Mouse (Mus musculus) MEL (cell line): Measurements from ENCODE around the gene Sox5. TPM values are rescaled to one million over a fixed set of nuclear protein-coding genes. Genes with fewer than 3 reads are reported as not detected.

ENCODE experiments used
- DNase-seq: peaks from one replicate; pipeline ENCODE4 v3.0.0; 2011; ENCODE audit warnings: low read depth, low spot score
- H3K27ac ChIP-seq: 2 replicates; pipeline ENCODE4 v1.5.1; 2012; ENCODE audit warnings: low read depth, mild to moderate bottlenecking, control low read depth, low read length, moderate library complexity; ENCODE audit not compliant: control insufficient read depth
- H3K27me3 ChIP-seq, 2 experiments: fragments of 150-350 bp in 1 of 2; sonication (generic) in 1 of 2; 2 replicates each; pipeline ENCODE4 v1.6.1; 2012; ENCODE audit warnings: low read length in 2 of 2, mild to moderate bottlenecking in 2 of 2, improper control_type of control experiment in 1 of 2, moderate library complexity in 1 of 2; ENCODE audit not compliant: insufficient read depth in 2 of 2, control insufficient read depth in 1 of 2
- H3K36me3 ChIP-seq, 2 experiments: 2 replicates each; pipeline ENCODE4 v1.6.1; 2012 to 2014; ENCODE audit warnings: low read length in 2 of 2, improper control_type of control experiment in 1 of 2, inconsistent platforms in 1 of 2, mild to moderate bottlenecking in 1 of 2; ENCODE audit not compliant: insufficient read depth in 2 of 2, control insufficient read depth in 1 of 2
- H3K4me1 ChIP-seq, 2 experiments: fragments of 150-350 bp in 1 of 2; sonication (generic) in 1 of 2; 2 replicates each; pipeline ENCODE4 v1.6.1; 2012; ENCODE audit warnings: low read length in 2 of 2, improper control_type of control experiment in 1 of 2, mild to moderate bottlenecking in 1 of 2; ENCODE audit not compliant: insufficient read depth in 2 of 2, control insufficient read depth in 1 of 2
- H3K4me3 ChIP-seq, 2 experiments: fragments of 150-350 bp in 1 of 2; sonication (generic) in 1 of 2; 2 replicates each; pipeline ENCODE4 v1.5.1; 2012; ENCODE audit warnings: low read depth in 2 of 2, low read length in 2 of 2, mild to moderate bottlenecking in 2 of 2, moderate library complexity in 2 of 2, control low read depth in 1 of 2, improper control_type of control experiment in 1 of 2; ENCODE audit not compliant: control insufficient read depth in 1 of 2, insufficient read depth in 1 of 2
- H3K79me2 ChIP-seq: 2 replicates; pipeline ENCODE4 v1.6.1; 2012; ENCODE audit warnings: mild to moderate bottlenecking, low read length, moderate library complexity; ENCODE audit not compliant: control insufficient read depth, poor library complexity, insufficient read depth
- H3K9ac ChIP-seq: 2 replicates; pipeline ENCODE4 v1.6.1; 2012; ENCODE audit warnings: low read depth, mild to moderate bottlenecking, control low read depth, low read length, moderate library complexity; ENCODE audit not compliant: control insufficient read depth, poor library complexity, severe bottlenecking
- H3K9me3 ChIP-seq: fragments of 150-350 bp; sonication (generic); replicated peaks from 2 replicates; pipeline ENCODE4 v1.6.1; 2012; ENCODE audit warnings: mild to moderate bottlenecking, low read length, improper control_type of control experiment, moderate library complexity; ENCODE audit not compliant: insufficient read depth
- CHD1 ChIP-seq: IDR thresholded peaks from 2 replicates; pipeline ENCODE4 v1.6.1; 2012; ENCODE audit warnings: low read depth, mild to moderate bottlenecking, inconsistent platforms, low read length, improper control_type of control experiment
- CHD2 ChIP-seq: IDR thresholded peaks from 2 replicates; pipeline ENCODE4 v1.6.1; 2011; ENCODE audit warnings: low read length, improper control_type of control experiment
- CTCF ChIP-seq, 3 experiments: IDR thresholded peaks in 2 of 3; conservative IDR thresholded peaks in 1 of 3; 2 replicates each; pipeline ENCODE4 v1.5.1; 2011 to 2012; ENCODE audit warnings: low read length in 3 of 3, low read depth in 2 of 3, mild to moderate bottlenecking in 2 of 3, improper control_type of control experiment in 1 of 3, inconsistent platforms in 1 of 3, mixed read lengths in 1 of 3, moderate library complexity in 1 of 3; ENCODE audit not compliant: control insufficient read depth in 1 of 3, insufficient read depth in 1 of 3, poor library complexity in 1 of 3, severe bottlenecking in 1 of 3
- EP300 ChIP-seq, 2 experiments: IDR thresholded peaks; 2 replicates each; pipeline ENCODE4 v1.6.1; 2011; ENCODE audit warnings: improper control_type of control experiment in 2 of 2, low read length in 2 of 2, low read depth in 1 of 2, mild to moderate bottlenecking in 1 of 2
- HCFC1 ChIP-seq: IDR thresholded peaks from 2 replicates; pipeline ENCODE4 v1.6.1; 2012; ENCODE audit warnings: low read depth, mild to moderate bottlenecking, inconsistent platforms, low read length, improper control_type of control experiment, moderate library complexity
- MAFK ChIP-seq: IDR thresholded peaks from 2 replicates; pipeline ENCODE4 v1.6.1; 2011; ENCODE audit warnings: low read depth, mild to moderate bottlenecking, low read length, improper control_type of control experiment, borderline replicate concordance
- MAX ChIP-seq: IDR thresholded peaks from 2 replicates; pipeline ENCODE4 v1.6.1; 2011; ENCODE audit warnings: low read length, improper control_type of control experiment
- MEF2A ChIP-seq: IDR thresholded peaks from 2 replicates; pipeline ENCODE4 v1.6.1; 2014; ENCODE audit warnings: low read depth, mild to moderate bottlenecking, inconsistent platforms, low read length, improper control_type of control experiment; ENCODE audit not compliant: poor library complexity, insufficient replicate concordance, severe bottlenecking; ENCODE audit errors: extremely low read depth
- MXI1 ChIP-seq: IDR thresholded peaks from 2 replicates; pipeline ENCODE4 v1.6.1; 2011; ENCODE audit warnings: mild to moderate bottlenecking, low read depth, low read length, improper control_type of control experiment
- MYB ChIP-seq: IDR thresholded peaks from 2 replicates; pipeline ENCODE4 v1.6.1; 2011; ENCODE audit warnings: mild to moderate bottlenecking, low read depth, low read length, improper control_type of control experiment
- MYC ChIP-seq: IDR thresholded peaks from 2 replicates; pipeline ENCODE4 v1.6.1; 2011; ENCODE audit warnings: low read depth, mild to moderate bottlenecking, low read length, improper control_type of control experiment, moderate library complexity
- POLR2AphosphoS2 ChIP-seq: IDR thresholded peaks from 2 replicates; pipeline ENCODE4 v1.6.1; 2011; ENCODE audit warnings: low read length, improper control_type of control experiment
- POLR2AphosphoS5 ChIP-seq: IDR thresholded peaks from 2 replicates; pipeline ENCODE4 v1.6.1; 2012; ENCODE audit warnings: low read depth, borderline replicate concordance, mild to moderate bottlenecking, inconsistent platforms, low read length, moderate library complexity, mixed read lengths
- RAD21 ChIP-seq: IDR thresholded peaks from 2 replicates; pipeline ENCODE4 v1.6.1; 2011; ENCODE audit warnings: mild to moderate bottlenecking, low read depth, low read length, improper control_type of control experiment
- RCOR1 ChIP-seq: IDR thresholded peaks from 2 replicates; pipeline ENCODE4 v1.6.1; 2012; ENCODE audit warnings: low read depth, mild to moderate bottlenecking, inconsistent platforms, low read length, improper control_type of control experiment
- SIN3A ChIP-seq: IDR thresholded peaks from 2 replicates; pipeline ENCODE4 v1.6.1; 2012; ENCODE audit warnings: low read length, improper control_type of control experiment, inconsistent platforms
- SMC3 ChIP-seq: IDR thresholded peaks from 2 replicates; pipeline ENCODE4 v1.6.1; 2011; ENCODE audit warnings: low read depth, low read length, improper control_type of control experiment
- TAL1 ChIP-seq: IDR thresholded peaks from 2 replicates; pipeline ENCODE4 v1.6.1; 2012; ENCODE audit warnings: mild to moderate bottlenecking, inconsistent platforms, low read length, moderate library complexity, mixed read lengths
- TBP ChIP-seq: IDR thresholded peaks from 2 replicates; pipeline ENCODE4 v1.8.0; 2011; ENCODE audit warnings: low read depth, low read length, improper control_type of control experiment
- TCF12 ChIP-seq: IDR thresholded peaks from 2 replicates; pipeline ENCODE4 v1.6.1; 2014; ENCODE audit warnings: low read depth, mild to moderate bottlenecking, inconsistent platforms, low read length, improper control_type of control experiment, moderate library complexity
- USF1 ChIP-seq: IDR thresholded peaks from 2 replicates; pipeline ENCODE4 v1.6.1; 2014; ENCODE audit warnings: low read depth, mild to moderate bottlenecking, inconsistent platforms, low read length, improper control_type of control experiment, moderate library complexity
- USF2 ChIP-seq, 2 experiments: IDR thresholded peaks; 2 replicates each; pipeline ENCODE4 v1.6.1; 2011 to 2012; ENCODE audit warnings: improper control_type of control experiment in 2 of 2, low read length in 2 of 2, borderline replicate concordance in 1 of 2, inconsistent platforms in 1 of 2, low read depth in 1 of 2, mild to moderate bottlenecking in 1 of 2; ENCODE audit not compliant: insufficient read depth in 1 of 2
- ZKSCAN1 ChIP-seq: IDR thresholded peaks from 2 replicates; pipeline ENCODE4 v1.6.1; 2012; ENCODE audit warnings: low read depth, mild to moderate bottlenecking, inconsistent platforms, low read length, improper control_type of control experiment, moderate library complexity
- ZMIZ1 ChIP-seq: IDR thresholded peaks from 2 replicates; pipeline ENCODE4 v1.6.1; 2012; ENCODE audit warnings: low read depth, mild to moderate bottlenecking, inconsistent platforms, low read length, improper control_type of control experiment, moderate library complexity
- polyA plus RNA-seq, 2 experiments: library from polyadenylated mRNA; stranded (reverse) in 1 of 2; unstranded in 1 of 2; fragments of >175 nt in 1 of 2; fragments of >200 nt in 1 of 2; gene quantifications; 2 replicates each; pipeline versions ENCODE4 v1.2.1 to v1.2.4; 2012; ENCODE audit warnings: low replicate concordance in 2 of 2, low read depth in 1 of 2; ENCODE audit not compliant: insufficient read length in 2 of 2, insufficient read depth in 1 of 2, missing spikeins in 1 of 2
- total RNA-seq: library from RNA; depleted of rRNA; stranded (reverse); fragments of 300-350 nt; gene quantifications from 2 replicates; pipeline ENCODE4 v1.2.3, GENCODE M21; 2012

The Sox5 gene
- total and polyA plus RNA-seq, 3 experiments: 0.19 to 3.0 TPM; not detected in 1

DNA sequence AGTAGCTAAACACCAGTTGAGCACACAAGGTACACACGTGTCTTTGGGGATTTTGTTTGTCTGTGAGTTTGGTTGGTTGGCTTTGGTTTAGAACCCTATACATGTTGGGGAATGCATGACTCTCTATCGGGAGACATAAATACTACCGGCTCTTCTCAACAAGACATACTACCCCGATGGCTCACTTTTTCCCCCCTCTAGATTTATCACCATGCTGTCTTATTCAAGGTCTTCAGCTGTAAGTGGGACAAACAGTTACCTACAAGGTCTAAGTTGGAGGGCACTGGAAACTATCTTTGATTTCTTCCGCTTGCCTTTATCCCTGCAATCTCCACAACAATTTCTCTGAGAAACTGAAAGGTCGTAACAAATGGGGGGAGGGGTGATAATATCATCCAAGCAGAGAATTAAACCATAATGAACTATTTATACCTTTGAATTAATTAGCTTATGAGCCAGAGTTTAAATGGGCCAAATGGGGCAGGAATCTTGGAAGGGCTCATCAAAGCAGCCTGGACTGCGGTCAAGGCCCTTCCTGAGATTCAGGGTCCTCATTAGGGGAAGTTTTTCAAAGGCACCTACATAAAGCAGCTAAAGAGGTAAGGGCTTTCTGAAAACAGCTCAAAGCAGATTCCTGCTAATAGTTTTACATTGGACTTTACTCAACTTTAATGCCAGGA is 4.3 kb downstream of the Sox5 start:
- Histone ChIP-seq H3K79me2 (no peaks in the 10 kb centered on the region), H3K9ac (no peak overlapping the region), H3K9me3 (no peaks in the 10 kb centered on the region), H3K36me3 (no peaks in the 10 kb centered on the region), H3K27me3 (no peaks in the 10 kb centered on the region), H3K4me1 (no peaks in the 10 kb centered on the region), H3K4me3 (no peak overlapping the region), H3K27ac (no peak overlapping the region)
- no peak for TF ChIP-seq MYC
- no peak for TF ChIP-seq SMC3
- no peak for TF ChIP-seq ZMIZ1
- no peak for TF ChIP-seq SIN3A
- no peak for TF ChIP-seq USF1
- DNase-seq: no peak

DNA sequence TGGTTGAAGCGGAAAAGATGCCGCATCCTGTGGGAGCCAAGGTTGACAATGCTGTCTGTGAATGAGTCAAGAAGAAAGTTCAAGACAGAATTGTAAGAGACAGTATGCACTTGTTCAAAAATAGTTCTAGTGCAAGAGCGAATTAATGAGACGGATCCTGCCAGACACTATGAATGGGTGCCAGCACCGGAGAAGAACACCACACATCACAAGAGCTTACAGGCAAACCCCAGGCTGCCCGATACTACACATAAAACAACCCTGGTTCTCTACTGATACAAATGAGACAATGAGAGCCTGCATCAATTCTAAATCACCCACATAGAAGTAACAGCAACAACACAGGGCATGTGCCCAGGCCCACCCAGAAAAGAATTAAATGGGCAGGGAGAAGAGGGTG is 8.0 kb downstream of the Sox5 start:
- H3K79me2 ChIP-seq: no peaks in the 10 kb centered on the region
- no peaks in the 10 kb centered on the region for H3K36me3 ChIP-seq
- TF ChIP-seq SIN3A (no peak), MXI1 (no peak), USF2 (IDR thresholded peaks at IDR 0.05; ENCODE audit: borderline replicate concordance in 1 of 2, insufficient read depth in 1 of 2, low read depth in 1 of 2, low read length in 2 of 2) (no peak), POLR2AphosphoS2 (no peak), POLR2AphosphoS5 (no peak), SMC3 (no peak), MAFK (no peak), TBP (no peak), MEF2A (no peak)
- H3K27ac ChIP-seq: no peak overlapping the region
- H3K27me3 ChIP-seq: no peaks in the 10 kb centered on the region
- H3K4me1 ChIP-seq: no peaks in the 10 kb centered on the region
- H3K9me3 ChIP-seq: no peaks in the 10 kb centered on the region
- no peak overlapping the region for H3K9ac ChIP-seq
- H3K4me3 ChIP-seq: no peak overlapping the region
- DNase-seq: no peak

DNA sequence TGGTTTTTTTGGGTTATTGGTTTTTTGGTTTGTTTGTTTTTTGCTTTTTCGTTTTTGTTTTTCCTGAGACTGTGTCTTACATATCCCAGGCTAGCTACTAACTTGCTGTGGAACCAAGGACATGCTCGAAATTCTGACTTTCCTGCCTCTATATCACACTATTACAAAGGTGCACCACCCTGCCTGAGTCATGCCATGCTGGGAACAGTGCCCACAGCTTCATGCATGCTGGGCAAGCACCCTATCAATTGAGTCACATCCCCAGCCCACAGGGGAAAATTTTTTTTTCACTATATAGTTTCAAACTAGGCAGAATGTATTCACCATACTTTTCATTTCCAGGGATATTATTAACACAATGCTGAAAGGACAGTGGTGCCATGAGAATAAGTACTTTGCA is 8.8 kb downstream of the Sox5 start:
- H3K9me3 ChIP-seq: no peaks in the 10 kb centered on the region
- no peaks in the 10 kb centered on the region for H3K27me3 ChIP-seq
- H3K4me1 ChIP-seq: no peaks in the 10 kb centered on the region

More for the DNA sequence above, 8.8 kb downstream of the Sox5 start:
- Histone ChIP-seq H3K27ac (no peak overlapping the region), H3K4me3 (no peak overlapping the region), H3K79me2 (no peaks in the 10 kb centered on the region), H3K36me3 (no peaks in the 10 kb centered on the region), H3K9ac (no peak overlapping the region)
- no peak for DNase-seq
- TF ChIP-seq MEF2A (no peak), MAX (no peak), CTCF (IDR thresholded peaks at IDR 0.05 in 2 of 3, conservative IDR thresholded peaks at IDR 0.05 in 1 of 3; ENCODE audit: control insufficient read depth in 1 of 3, insufficient read depth in 1 of 3, low read depth in 2 of 3, low read length in 3 of 3, poor library complexity in 1 of 3, severe bottlenecking in 1 of 3) (no peak), ZKSCAN1 (no peak), POLR2AphosphoS5 (no peak), RAD21 (no peak), CHD1 (no peak), MAFK (no peak), EP300 (IDR thresholded peaks at IDR 0.05; ENCODE audit: low read depth in 1 of 2, low read length in 2 of 2) (no peak), TCF12 (no peak), ZMIZ1 (no peak), TAL1 (no peak), TBP (no peak), HCFC1 (no peak), CHD2 (no peak), USF2 (IDR thresholded peaks at IDR 0.05; ENCODE audit: borderline replicate concordance in 1 of 2, insufficient read depth in 1 of 2, low read depth in 1 of 2, low read length in 2 of 2) (no peak), RCOR1 (no peak), SMC3 (no peak), MYB (no peak)
